Mouse (Mus musculus) thymus, adult 2 months (tissue): Measurements from ENCODE around the gene Phldb1.

Experiments
- CTCF ChIP-seq: fragments of 200-500 bp; IDR thresholded peaks from 2 replicates; pipeline ENCODE4 v1.5.1; 2012; ENCODE audit warnings: mild to moderate bottlenecking, control low read depth, low read length, moderate library complexity, borderline replicate concordance; ENCODE audit not compliant: control insufficient read depth, poor library complexity, insufficient read depth; ENCODE audit errors: extremely low read depth
- POLR2A ChIP-seq: fragments of 200-500 bp; IDR thresholded peaks from 2 replicates; pipeline ENCODE4 v1.6.1; 2012; ENCODE audit warnings: mild to moderate bottlenecking, low read length, control low read depth, moderate library complexity; ENCODE audit not compliant: control insufficient read depth, poor library complexity, insufficient read depth; ENCODE audit errors: extremely low read depth

GRCm38 (mm10) chr9:44724223-44724622 is 10.8 kb downstream of the Phldb1 start:
- TF ChIP-seq POLR2A (no peak), CTCF (no peak)
